Mouse (Mus musculus): ENCODE results near the gene Max. TPM values are rescaled to one million over a fixed set of nuclear protein-coding genes. Genes with fewer than 3 reads are reported as not detected.

The Max gene
- total RNA-seq, 1 experiment, result 40.9 TPM

DNA sequence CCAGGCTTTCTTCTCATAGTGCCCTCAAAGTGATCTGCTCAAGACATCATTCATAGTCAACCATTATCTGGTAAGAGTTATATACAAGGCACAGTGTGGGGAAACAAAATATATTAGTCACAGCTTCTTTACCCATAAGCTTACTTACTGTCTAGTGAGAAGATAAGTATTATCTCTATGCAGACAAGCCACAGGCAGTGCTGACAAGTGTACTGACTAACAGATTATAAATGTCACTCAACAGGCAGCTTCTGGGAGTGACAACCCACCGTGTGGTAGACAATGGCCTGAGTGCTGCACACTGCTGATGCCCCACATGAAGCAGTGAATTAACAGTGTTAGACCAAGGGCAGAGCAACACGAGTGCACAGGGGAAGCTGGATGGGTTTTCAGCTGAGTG, 20.5 kb downstream of the Max start:
- H3K4me3 ChIP-seq (ENCODE audit: insufficient read depth in 1 of 2, low read depth in 1 of 2, low read length in 2 of 2, poor library complexity in 1 of 2, severe bottlenecking in 1 of 2), result no peak overlapping the region
- H3K36me3 ChIP-seq (ENCODE audit: control insufficient read depth, insufficient read depth, low read length, poor library complexity, severe bottlenecking), result peaks cover 61% of the 10 kb centered on the region
- peaks cover 4 to 5% of the 10 kb centered on the region in 2 experiments; a peak in 2 of 4 replicates for H3K4me1 ChIP-seq (ENCODE audit: control insufficient read depth in 2 of 2, insufficient read depth in 2 of 2, low read length in 2 of 2, poor library complexity in 1 of 2)
- no peaks in the 10 kb centered on the region for H3K9me3 ChIP-seq (ENCODE audit: control insufficient read depth, insufficient read depth, low read depth, low read length)
- no peak overlapping the region for H3K9ac ChIP-seq (ENCODE audit: insufficient read depth, low read depth, low read length, poor library complexity, severe bottlenecking)
- no peak for DNase-seq (ENCODE audit: low read depth, low spot score)
- in situ Hi-C loops (cut with MboI; ENCODE audit: low sequenced_read_pairs in 2 of 2, unreplicated experiment in 2 of 2), result no loop called here
- H3K27ac ChIP-seq (ENCODE audit: insufficient read depth, low read depth, low read length, poor library complexity, severe bottlenecking), result no peak overlapping the region
- TF ChIP-seq MAFK (IDR thresholded peaks at IDR 0.05; ENCODE audit: insufficient read depth, low read depth, low read length) (no peak), HCFC1 (IDR thresholded peaks at IDR 0.05; ENCODE audit: borderline replicate concordance, insufficient read depth, low read length) (no peak), ZC3H11A (IDR thresholded peaks at IDR 0.05; ENCODE audit: borderline replicate concordance, low read depth, low read length) (no peak), CHD2 (IDR thresholded peaks at IDR 0.05; ENCODE audit: low read depth, low read length) (no peak), ZNF384 (IDR thresholded peaks at IDR 0.05; ENCODE audit: low read depth, low read length) (no peak)

- no peak overlapping the region for H3K27ac ChIP-seq (ENCODE audit: insufficient read depth, low read depth, low read length, poor library complexity, severe bottlenecking)
- DNase-seq (ENCODE audit: low read depth, low spot score), result no peak
- H3K36me3 ChIP-seq (ENCODE audit: control insufficient read depth, insufficient read depth, low read length, poor library complexity, severe bottlenecking), result peaks cover 48% of the 10 kb centered on the region
- in situ Hi-C loops (cut with MboI; ENCODE audit: low sequenced_read_pairs in 2 of 2, unreplicated experiment in 2 of 2), result no loop called here
- H3K4me1 ChIP-seq (ENCODE audit: control insufficient read depth in 2 of 2, insufficient read depth in 2 of 2, low read length in 2 of 2, poor library complexity in 1 of 2), result peaks cover 1 to 3% of the 10 kb centered on the region in 2 experiments; a peak in 2 of 4 replicates
- no peak for TF ChIP-seq ZNF384 (IDR thresholded peaks at IDR 0.05; ENCODE audit: low read depth, low read length)
- TF ChIP-seq HCFC1 (IDR thresholded peaks at IDR 0.05; ENCODE audit: borderline replicate concordance, insufficient read depth, low read length), result no peak
- TF ChIP-seq ZC3H11A (IDR thresholded peaks at IDR 0.05; ENCODE audit: borderline replicate concordance, low read depth, low read length), result no peak
- no peak for TF ChIP-seq MAFK (IDR thresholded peaks at IDR 0.05; ENCODE audit: insufficient read depth, low read depth, low read length)
- TF ChIP-seq CHD2 (IDR thresholded peaks at IDR 0.05; ENCODE audit: low read depth, low read length), result no peak
- H3K9ac ChIP-seq (ENCODE audit: insufficient read depth, low read depth, low read length, poor library complexity, severe bottlenecking), result no peak overlapping the region
- H3K4me3 ChIP-seq (ENCODE audit: insufficient read depth in 1 of 2, low read depth in 1 of 2, low read length in 2 of 2, poor library complexity in 1 of 2, severe bottlenecking in 1 of 2), result no peak overlapping the region
- H3K9me3 ChIP-seq (ENCODE audit: control insufficient read depth, insufficient read depth, low read depth, low read length), result no peaks in the 10 kb centered on the region
Measured at GRCm38 (mm10) chr12:76938013-76938412, 24.0 kb downstream of the Max start.

- no peak overlapping the region for H3K27ac ChIP-seq (ENCODE audit: insufficient read depth, low read depth, low read length, poor library complexity, severe bottlenecking)
- peaks cover 36% of the 10 kb centered on the region for H3K36me3 ChIP-seq (ENCODE audit: control insufficient read depth, insufficient read depth, low read length, poor library complexity, severe bottlenecking)
Measured at GRCm38 (mm10) chr12:76936211-76936610, 25.8 kb downstream of the Max start.

DNA sequence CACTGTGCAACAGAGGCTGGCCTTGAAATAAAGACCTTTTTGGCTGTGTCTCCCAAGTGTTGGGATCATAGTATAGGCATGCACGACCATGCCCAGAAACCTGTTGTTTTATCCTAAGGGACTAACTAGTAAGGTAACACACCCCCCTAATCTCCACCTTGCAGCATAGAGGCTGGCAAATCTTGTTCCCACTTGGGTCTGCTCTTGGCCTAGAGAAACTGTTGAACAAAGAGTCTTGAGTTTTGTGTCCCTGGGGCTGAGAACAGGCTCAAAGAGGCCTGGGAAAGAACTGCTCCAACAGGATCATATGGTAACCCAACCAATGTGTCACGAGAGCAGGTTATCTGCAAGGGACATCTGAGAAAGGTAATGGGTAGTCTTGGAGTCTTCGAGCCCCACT, 27.6 kb downstream of the Max start:
- Histone ChIP-seq H3K4me1 (ENCODE audit: control insufficient read depth in 2 of 2, insufficient read depth in 2 of 2, low read length in 2 of 2, poor library complexity in 1 of 2) (peaks cover 9 to 10% of the 10 kb centered on the region in 2 experiments; a peak in 3 of 4 replicates), H3K4me3 (ENCODE audit: insufficient read depth in 1 of 2, low read depth in 1 of 2, low read length in 2 of 2, poor library complexity in 1 of 2, severe bottlenecking in 1 of 2) (no peak overlapping the region), H3K9me3 (ENCODE audit: control insufficient read depth, insufficient read depth, low read depth, low read length) (no peaks in the 10 kb centered on the region), H3K27ac (ENCODE audit: insufficient read depth, low read depth, low read length, poor library complexity, severe bottlenecking) (no peak overlapping the region), H3K36me3 (ENCODE audit: control insufficient read depth, insufficient read depth, low read length, poor library complexity, severe bottlenecking) (peaks cover 28% of the 10 kb centered on the region), H3K9ac (ENCODE audit: insufficient read depth, low read depth, low read length, poor library complexity, severe bottlenecking) (no peak overlapping the region)
- TF ChIP-seq MAFK (IDR thresholded peaks at IDR 0.05; ENCODE audit: insufficient read depth, low read depth, low read length), result no peak
- TF ChIP-seq ZC3H11A (IDR thresholded peaks at IDR 0.05; ENCODE audit: borderline replicate concordance, low read depth, low read length), result no peak
- no peak for TF ChIP-seq CHD2 (IDR thresholded peaks at IDR 0.05; ENCODE audit: low read depth, low read length)
- in situ Hi-C loops (cut with MboI; ENCODE audit: low sequenced_read_pairs in 2 of 2, unreplicated experiment in 2 of 2), result no loop called here
- no peak for DNase-seq (ENCODE audit: low read depth, low spot score)

More at GRCm38 (mm10) chr12:76936211-76936610, 25.8 kb downstream of the Max start:
- H3K4me1 ChIP-seq (ENCODE audit: control insufficient read depth in 2 of 2, insufficient read depth in 2 of 2, low read length in 2 of 2, poor library complexity in 1 of 2), result peaks cover 9 to 10% of the 10 kb centered on the region in 2 experiments; a peak in 3 of 4 replicates
- no peak for TF ChIP-seq ZC3H11A (IDR thresholded peaks at IDR 0.05; ENCODE audit: borderline replicate concordance, low read depth, low read length)
- no peak for TF ChIP-seq CHD2 (IDR thresholded peaks at IDR 0.05; ENCODE audit: low read depth, low read length)
- TF ChIP-seq MAFK (IDR thresholded peaks at IDR 0.05; ENCODE audit: insufficient read depth, low read depth, low read length), result no peak
- no peak for TF ChIP-seq ZNF384 (IDR thresholded peaks at IDR 0.05; ENCODE audit: low read depth, low read length)
- TF ChIP-seq HCFC1 (IDR thresholded peaks at IDR 0.05; ENCODE audit: borderline replicate concordance, insufficient read depth, low read length), result no peak
- H3K9ac ChIP-seq (ENCODE audit: insufficient read depth, low read depth, low read length, poor library complexity, severe bottlenecking), result no peak overlapping the region
- DNase-seq (ENCODE audit: low read depth, low spot score), result no peak
- no peaks in the 10 kb centered on the region for H3K9me3 ChIP-seq (ENCODE audit: control insufficient read depth, insufficient read depth, low read depth, low read length)
- in situ Hi-C loops (cut with MboI; ENCODE audit: low sequenced_read_pairs in 2 of 2, unreplicated experiment in 2 of 2), result no loop called here
- H3K4me3 ChIP-seq (ENCODE audit: insufficient read depth in 1 of 2, low read depth in 1 of 2, low read length in 2 of 2, poor library complexity in 1 of 2, severe bottlenecking in 1 of 2), result no peak overlapping the region

DNA sequence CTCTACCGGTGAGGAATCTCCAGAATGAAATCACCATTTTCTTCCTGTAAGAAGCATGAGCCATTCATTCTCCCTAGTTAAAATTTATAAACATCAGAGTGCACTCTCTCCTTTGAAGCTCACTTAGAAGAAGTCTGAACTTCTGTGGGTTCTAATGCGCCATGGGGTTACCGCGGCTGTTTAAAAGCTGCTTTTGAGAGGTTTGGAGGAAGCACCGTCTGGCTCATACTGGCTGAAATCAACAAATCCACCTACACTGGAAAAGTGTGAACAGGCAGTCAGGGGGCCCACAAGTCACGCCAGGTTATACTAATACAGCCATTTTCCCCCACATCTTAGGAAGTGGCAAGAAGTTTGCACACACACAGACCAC, 29.3 kb downstream of the Max start:
- in situ Hi-C loops (cut with MboI; ENCODE audit: low sequenced_read_pairs in 2 of 2, unreplicated experiment in 2 of 2), result no loop called here
- H3K27ac ChIP-seq (ENCODE audit: insufficient read depth, low read depth, low read length, poor library complexity, severe bottlenecking), result no peak overlapping the region

More for the DNA sequence above, 29.3 kb downstream of the Max start:
- TF ChIP-seq CHD2 (IDR thresholded peaks at IDR 0.05; ENCODE audit: low read depth, low read length), result no peak
- no peak for TF ChIP-seq HCFC1 (IDR thresholded peaks at IDR 0.05; ENCODE audit: borderline replicate concordance, insufficient read depth, low read length)
- no peak for TF ChIP-seq MAFK (IDR thresholded peaks at IDR 0.05; ENCODE audit: insufficient read depth, low read depth, low read length)
- no peak for TF ChIP-seq ZC3H11A (IDR thresholded peaks at IDR 0.05; ENCODE audit: borderline replicate concordance, low read depth, low read length)
- TF ChIP-seq ZNF384 (IDR thresholded peaks at IDR 0.05; ENCODE audit: low read depth, low read length), result no peak
- DNase-seq (ENCODE audit: low read depth, low spot score), result no peak
- no peak overlapping the region for H3K4me3 ChIP-seq (ENCODE audit: insufficient read depth in 1 of 2, low read depth in 1 of 2, low read length in 2 of 2, poor library complexity in 1 of 2, severe bottlenecking in 1 of 2)
- no peaks in the 10 kb centered on the region for H3K9me3 ChIP-seq (ENCODE audit: control insufficient read depth, insufficient read depth, low read depth, low read length)
- peaks cover 12% of the 10 kb centered on the region for H3K36me3 ChIP-seq (ENCODE audit: control insufficient read depth, insufficient read depth, low read length, poor library complexity, severe bottlenecking)
- no peak overlapping the region for H3K9ac ChIP-seq (ENCODE audit: insufficient read depth, low read depth, low read length, poor library complexity, severe bottlenecking)
- peaks cover 9 to 10% of the 10 kb centered on the region in 2 experiments; a peak in 3 of 4 replicates for H3K4me1 ChIP-seq (ENCODE audit: control insufficient read depth in 2 of 2, insufficient read depth in 2 of 2, low read length in 2 of 2, poor library complexity in 1 of 2)
